Mouse (Mus musculus): ENCODE measurements around the gene Ppp2r5b.

GRCm38 (mm10) chr19:6264200-6264599 lies 28.5 kb upstream of the Ppp2r5b start:
- no peak for TF ChIP-seq CTCF (IDR thresholded peaks at IDR 0.05; ENCODE audit: borderline replicate concordance, insufficient read depth, low read depth, low read length)
- TF ChIP-seq POLR2A (IDR thresholded peaks at IDR 0.05; ENCODE audit: borderline replicate concordance, insufficient read depth, low read length): no peak
